Mouse (Mus musculus) liver, adult 2 months (tissue): ENCODE measurements around the gene Dnah2.

Experiments
- CTCF ChIP-seq: fragments of 200-500 bp; IDR thresholded peaks from 2 replicates; pipeline ENCODE4 v1.5.1; 2011; ENCODE audit warnings: low read depth, low read length, control low read depth
- POLR2A ChIP-seq: fragments of 200-500 bp; IDR thresholded peaks from 2 replicates; pipeline ENCODE4 v1.6.1; 2011; ENCODE audit warnings: low read length, control low read depth; ENCODE audit not compliant: insufficient read depth; ENCODE audit errors: extremely low read depth

GRCm38 (mm10) chr11:69591424-69591823 is 42.5 kb upstream of the Dnah2 start:
- no peak for TF ChIP-seq POLR2A
- TF ChIP-seq CTCF, result no peak
